Mouse (Mus musculus) G1E (cell line): ENCODE results near the gene Kif26a. TPM values are rescaled to one million over a fixed set of nuclear protein-coding genes. Genes with fewer than 3 reads are reported as not detected.
A peak's percentile ranks its signal among the peaks of the same experiment; 100 is the strongest.

Experiments used
- ATAC-seq: 2 replicates; pipeline ENCODE4 v1.8.0; 2016; ENCODE audit warnings: mild to moderate bottlenecking; ENCODE audit not compliant: insufficient number of reproducible peaks, poor library complexity, low FRiP score, severe bottlenecking; ENCODE audit errors: extremely low read depth
- DNase-seq: peaks from one replicate; pipeline ENCODE4 v3.0.0; 2012; ENCODE audit warnings: low spot score
- H3K27me3 ChIP-seq: 2 replicates; pipeline ENCODE4 v1.6.1; 2012; ENCODE audit warnings: mild to moderate bottlenecking, low read length, inconsistent platforms; ENCODE audit not compliant: insufficient read depth
- H3K36me3 ChIP-seq: replicated peaks from 2 replicates; pipeline ENCODE3; 2012; ENCODE audit warnings: mild to moderate bottlenecking, inconsistent platforms
- H3K4me1 ChIP-seq: 2 replicates; pipeline ENCODE4 v1.6.1; 2012; ENCODE audit warnings: low read depth, low read length, inconsistent platforms, mixed read lengths; ENCODE audit not compliant: insufficient read depth
- H3K4me3 ChIP-seq: 2 replicates; pipeline ENCODE4 v1.5.1; 2012; ENCODE audit warnings: low read depth, mild to moderate bottlenecking, inconsistent platforms, low read length, moderate library complexity, mixed read lengths
- H3K9me3 ChIP-seq: replicated peaks from 2 replicates; pipeline ENCODE4 v1.6.1; 2012; ENCODE audit warnings: inconsistent platforms
- CTCF ChIP-seq: IDR thresholded peaks from 2 replicates; pipeline ENCODE4 v1.5.1; 2012; ENCODE audit warnings: low read depth, low read length, inconsistent platforms, mixed read lengths
- GATA1 ChIP-seq: IDR thresholded peaks from 2 replicates; pipeline ENCODE4 v1.6.1; 2012; ENCODE audit warnings: borderline replicate concordance, low read length, inconsistent platforms, mixed read lengths
- GATA2 ChIP-seq: IDR thresholded peaks from 2 replicates; pipeline ENCODE4 v1.6.1; 2012; ENCODE audit warnings: low read depth, low read length, inconsistent platforms, borderline replicate concordance
- POLR2AphosphoS5 ChIP-seq: IDR thresholded peaks from 2 replicates; pipeline ENCODE4 v1.6.1; 2012; ENCODE audit warnings: low read depth, low read length, inconsistent platforms; ENCODE audit not compliant: insufficient replicate concordance
- TAL1 ChIP-seq: conservative IDR thresholded peaks from 2 replicates; pipeline ENCODE4 v1.6.1; 2012; ENCODE audit warnings: low read depth, low read length, inconsistent platforms, mixed read lengths
- polyA plus RNA-seq: library from polyadenylated mRNA; stranded (reverse); fragments of >175 nt; gene quantifications from 2 replicates; pipeline ENCODE4 v1.2.3, GENCODE M21; 2012
- total RNA-seq, 2 experiments: library from RNA; stranded (forward) in 1 of 2; stranded (reverse) in 1 of 2; fragments of 200-1000 nt in 1 of 2; fragments of >200 nt in 1 of 2; fragmentation: Nextera tagmentation in 1 of 2; gene quantifications; 2 replicates each; pipeline ENCODE4 v1.2.3; 2014 to 2017

The Kif26a gene
- total and polyA plus RNA-seq, 3 experiments, result not detected

DNA sequence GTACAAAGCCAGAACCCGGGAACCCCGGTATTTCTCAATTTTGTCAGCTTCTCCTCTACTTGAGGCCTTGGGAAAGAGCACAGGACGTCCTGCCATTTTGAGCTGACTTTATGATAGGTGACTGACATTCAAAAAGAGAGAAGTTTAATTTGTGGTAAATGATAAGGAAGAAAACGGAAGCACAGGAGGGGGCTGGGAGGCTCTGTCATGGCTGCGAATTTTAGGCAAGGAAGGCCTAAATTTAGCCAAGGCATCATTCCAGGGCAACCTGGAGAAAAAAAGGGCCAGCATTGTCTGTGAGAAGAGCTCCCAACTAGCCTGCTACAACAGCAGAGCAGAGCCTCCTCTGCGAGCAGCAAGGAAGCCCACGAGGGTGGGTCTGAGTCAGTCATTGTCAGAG, 5.3 kb upstream of the Kif26a start:
- no peak for TF ChIP-seq TAL1
- TF ChIP-seq GATA2, result no peak
- no peak for TF ChIP-seq POLR2AphosphoS5
- no peak for TF ChIP-seq GATA1
- no peak for TF ChIP-seq CTCF
- H3K4me3 ChIP-seq, result no peak overlapping the region
- H3K36me3 ChIP-seq, result no peaks in the 10 kb centered on the region
- DNase-seq, result no peak
- H3K4me1 ChIP-seq, result no peaks in the 10 kb centered on the region
- ATAC-seq, result no peak
- peaks cover 60% of the 10 kb centered on the region for H3K9me3 ChIP-seq
- H3K27me3 ChIP-seq, result peaks cover 7% of the 10 kb centered on the region; the same call in 1 of the 2 replicates

- H3K9me3 ChIP-seq, result peaks cover 66% of the 10 kb centered on the region
- peaks cover 7% of the 10 kb centered on the region; the same call in 1 of the 2 replicates for H3K27me3 ChIP-seq
- no peak for ATAC-seq
- DNase-seq, result peak; percentile 41
- H3K4me1 ChIP-seq, result no peaks in the 10 kb centered on the region
- TF ChIP-seq TAL1 (no peak), GATA1 (no peak), POLR2AphosphoS5 (no peak), CTCF (no peak), GATA2 (no peak)
- no peak overlapping the region for H3K4me3 ChIP-seq
- no peaks in the 10 kb centered on the region for H3K36me3 ChIP-seq
Measured at GRCm38 (mm10) chr12:112141300-112141699, 4.7 kb upstream of the Kif26a start.

- ATAC-seq (no peak), DNase-seq (no peak)
- Histone ChIP-seq H3K36me3 (no peaks in the 10 kb centered on the region), H3K27me3 (peaks cover 4% of the 10 kb centered on the region; the same call in 1 of the 2 replicates), H3K9me3 (peaks cover 66% of the 10 kb centered on the region), H3K4me3 (no peak overlapping the region), H3K4me1 (no peaks in the 10 kb centered on the region)
- no peak for TF ChIP-seq TAL1
- TF ChIP-seq CTCF, result no peak
- TF ChIP-seq GATA1, result no peak
Measured at GRCm38 (mm10) chr12:112143116-112143832, 2.7 kb upstream of the Kif26a start.

DNA sequence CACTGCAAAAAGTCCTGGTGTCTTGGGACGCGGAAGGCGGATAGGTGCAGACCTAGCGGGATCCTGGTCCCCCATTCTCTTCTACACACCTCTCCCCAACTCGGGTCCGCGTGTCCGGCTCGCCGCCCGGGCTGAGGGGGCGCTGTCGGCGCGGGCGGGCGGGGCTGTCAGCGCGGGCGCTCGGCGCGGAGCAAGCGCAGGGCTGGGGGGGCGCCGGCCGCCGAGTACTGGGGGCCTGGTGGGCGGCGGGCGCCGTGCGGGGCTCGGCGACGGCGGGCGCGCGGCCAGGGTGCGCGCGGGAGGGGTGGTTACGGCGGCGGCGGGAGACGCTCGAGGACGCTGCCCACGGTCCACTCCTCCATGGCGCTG, 2.2 kb upstream of the Kif26a start:
- Histone ChIP-seq H3K4me3 (no peak overlapping the region; the same call in 1 of the 2 replicates), H3K36me3 (no peaks in the 10 kb centered on the region), H3K27me3 (peaks cover 4% of the 10 kb centered on the region; the same call in 1 of the 2 replicates), H3K4me1 (no peaks in the 10 kb centered on the region), H3K9me3 (peaks cover 64% of the 10 kb centered on the region)
- ATAC-seq (no peak), DNase-seq (no peak)
- TF ChIP-seq POLR2AphosphoS5 (no peak), GATA2 (no peak), TAL1 (no peak), GATA1 (no peak), CTCF (no peak)

DNA sequence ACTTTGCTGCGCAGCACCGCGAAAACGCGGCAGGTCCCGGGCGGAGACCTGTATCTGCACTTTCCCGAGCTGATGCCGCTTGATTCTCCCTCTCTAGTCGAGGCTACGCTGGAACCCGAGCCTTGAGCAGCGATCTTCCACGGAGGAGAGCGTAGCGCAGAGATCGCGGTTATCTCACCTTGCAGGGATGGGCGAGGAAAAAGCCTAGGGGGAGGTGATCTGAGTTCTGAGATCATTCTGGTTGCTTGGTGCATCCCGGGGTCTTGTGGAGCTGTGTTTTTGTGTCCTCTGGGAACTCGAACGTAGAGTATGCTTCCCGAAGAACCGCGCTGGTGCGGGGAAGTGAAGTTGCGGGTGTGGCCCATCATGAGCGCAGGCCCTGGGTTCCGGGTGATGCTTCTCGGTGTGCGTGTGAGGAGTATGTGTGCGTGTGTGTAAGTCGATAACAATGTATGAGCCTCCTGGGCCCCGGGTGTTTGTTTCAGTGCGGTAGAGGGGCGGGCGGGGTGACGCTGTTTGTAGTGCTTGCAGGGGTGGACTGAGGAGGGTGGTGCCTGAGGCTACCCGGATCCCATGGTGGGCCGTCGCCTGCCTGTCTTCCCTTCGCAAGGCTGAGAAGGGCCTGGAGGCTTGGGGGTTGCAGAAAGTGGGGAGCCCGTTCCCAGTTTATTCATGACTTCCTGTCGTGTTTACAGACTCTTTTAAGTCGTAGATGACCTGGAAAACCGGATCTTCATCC, 1.5 kb upstream of the Kif26a start:
- no peaks in the 10 kb centered on the region for H3K4me1 ChIP-seq
- no peak for ATAC-seq
- H3K27me3 ChIP-seq, result peaks cover 4% of the 10 kb centered on the region; the same call in 1 of the 2 replicates
- no peak for TF ChIP-seq TAL1
- TF ChIP-seq POLR2AphosphoS5, result no peak
- TF ChIP-seq GATA2, result no peak
- TF ChIP-seq CTCF, result no peak
- TF ChIP-seq GATA1, result no peak
- no peak for DNase-seq
- no peaks in the 10 kb centered on the region for H3K36me3 ChIP-seq
- no peak overlapping the region; the same call in 1 of the 2 replicates for H3K4me3 ChIP-seq
- H3K9me3 ChIP-seq, result peaks cover 64% of the 10 kb centered on the region

GRCm38 (mm10) chr12:112145211-112145874, 665 bp upstream of the Kif26a start:
- TF ChIP-seq POLR2AphosphoS5 (no peak), GATA2 (no peak), CTCF (no peak), GATA1 (no peak), TAL1 (no peak)
- peaks cover 59% of the 10 kb centered on the region for H3K9me3 ChIP-seq
- ATAC-seq, result no peak
- peaks cover 4% of the 10 kb centered on the region; the same call in 1 of the 2 replicates for H3K27me3 ChIP-seq
- DNase-seq, result no peak
- H3K4me1 ChIP-seq, result no peaks in the 10 kb centered on the region; the same call in 1 of the 2 replicates
- H3K36me3 ChIP-seq, result no peaks in the 10 kb centered on the region
- H3K4me3 ChIP-seq, result peak overlapping the region; percentile 25; the same call in 1 of the 2 replicates
